Mouse (Mus musculus) small intestine, adult 2 months (tissue): ENCODE data around the gene AC140267.1.

Experiments
- CTCF ChIP-seq: fragments of 200-500 bp; IDR thresholded peaks from 2 replicates; pipeline ENCODE4 v1.5.1; 2012; ENCODE audit warnings: low read depth, mild to moderate bottlenecking, control low read depth, inconsistent platforms, low read length, moderate library complexity, mixed read lengths; ENCODE audit not compliant: insufficient replicate concordance, insufficient read length; ENCODE audit errors: extremely low read depth
- POLR2A ChIP-seq: fragments of 200-500 bp; IDR thresholded peaks from 2 replicates; pipeline ENCODE4 v1.6.1; 2012; ENCODE audit warnings: low read depth, mild to moderate bottlenecking, control low read depth, inconsistent platforms, low read length, moderate library complexity

DNA sequence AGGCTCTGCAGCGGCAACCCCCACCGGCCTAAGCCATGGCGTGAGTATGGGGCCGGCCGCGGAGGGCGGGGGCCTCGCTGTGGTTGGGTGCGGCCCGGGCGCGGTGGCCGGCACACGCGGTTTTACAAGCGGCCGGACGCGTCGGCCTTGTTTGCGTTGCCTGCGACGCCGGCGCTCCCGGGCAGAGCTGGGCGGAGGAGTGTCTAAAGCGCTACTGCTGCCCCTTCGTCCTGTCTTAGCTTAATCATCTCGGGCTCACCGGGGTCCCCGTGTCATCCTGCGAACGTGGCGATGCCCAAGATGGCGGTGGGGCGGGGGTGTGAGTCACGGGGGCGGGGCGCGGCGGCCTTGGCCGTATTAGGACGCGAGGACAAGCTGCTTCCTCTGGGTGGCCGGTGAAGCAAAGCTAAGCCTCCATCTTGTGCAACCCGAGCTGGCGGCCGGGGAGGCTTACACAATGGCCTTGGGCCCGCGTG, 20.0 kb downstream of the AC140267.1 start:
- TF ChIP-seq CTCF (no peak), POLR2A (no peak; the same call in 1 of the 2 replicates)
